Mouse (Mus musculus): ENCODE measurements at regions not wholly inside any gene's neighbourhood (a gene's known extent, or its start where the extent isn't known, plus 50 kb on each side); places are given as distances from the start of the nearest gene placed in this dataset.

DNA sequence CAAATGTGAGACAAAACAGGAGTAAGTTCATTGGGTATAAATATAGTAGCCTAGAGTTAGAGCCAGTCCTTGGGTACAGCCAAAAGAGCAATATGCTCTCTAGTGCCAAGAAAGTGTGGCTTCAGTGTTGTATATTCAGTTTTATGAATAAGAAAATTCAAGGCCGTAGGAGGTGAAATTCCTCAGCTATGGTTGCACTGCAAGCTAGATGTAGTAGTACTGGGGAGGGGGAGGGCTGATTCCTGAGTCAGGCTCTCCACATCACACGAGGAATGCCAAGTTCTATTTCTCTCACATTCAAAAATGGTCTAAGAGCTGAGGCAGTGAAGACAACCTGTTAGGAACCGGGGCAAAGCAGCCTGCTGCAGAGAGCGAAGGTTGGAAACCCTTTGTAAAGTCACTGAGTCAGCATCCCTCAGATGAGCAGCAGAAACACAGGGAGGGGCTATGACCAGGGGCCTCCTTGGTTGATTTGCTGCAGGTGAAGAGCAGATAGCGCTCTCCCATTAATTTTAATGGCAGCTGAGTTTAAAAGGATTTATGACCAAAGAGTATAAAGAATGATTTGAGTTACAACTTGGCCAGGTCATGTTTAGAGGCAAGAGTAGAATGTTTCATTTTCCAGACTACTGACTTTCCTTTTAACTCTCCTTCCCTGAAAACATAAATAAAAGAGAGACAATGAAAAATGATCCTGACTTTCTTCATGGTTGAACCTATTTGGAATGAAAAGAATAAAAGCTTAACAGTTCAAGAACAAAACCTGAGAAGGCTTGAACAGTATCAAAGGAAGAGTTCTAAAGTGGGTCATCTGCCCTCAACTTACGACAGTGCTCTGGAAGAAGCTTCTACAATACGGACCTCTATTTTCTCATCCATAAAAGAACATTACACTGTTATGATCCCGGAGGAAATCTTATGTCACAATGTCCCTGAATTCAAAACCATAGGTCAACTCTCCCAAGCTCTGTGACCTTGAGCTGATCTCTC is 543.4 kb upstream of the Gm21961 start:
- DNase-seq (ENCODE audit: low spot score), result no peak
- no peak overlapping the region for H3K4me3 ChIP-seq (ENCODE audit: low read depth, low read length)
- ATAC-seq (replicated peaks; ENCODE audit: low FRiP score), result no peak
- H3K9ac ChIP-seq (ENCODE audit: low read length), result no peak overlapping the region
- no peaks in the 10 kb centered on the region for H3K27me3 ChIP-seq (ENCODE audit: control insufficient read depth, insufficient read depth, low read length)
- H3K9me3 ChIP-seq (ENCODE audit: control insufficient read depth, low read length), result no peaks in the 10 kb centered on the region
- no peak overlapping the region for H3K4me2 ChIP-seq (ENCODE audit: low read depth, low read length, severe bottlenecking)
- no peak overlapping the region for H3K27ac ChIP-seq (ENCODE audit: low read depth, low read length)
- 88% methylated on average over 8 of the region's 8 CpGs for WGBS
- no peaks in the 10 kb centered on the region for H3K4me1 ChIP-seq (replicated peaks; ENCODE audit: control insufficient read depth, insufficient read depth, low read length)
- no peaks in the 10 kb centered on the region for H3K36me3 ChIP-seq (ENCODE audit: control insufficient read depth, insufficient read depth, low read length)

DNA sequence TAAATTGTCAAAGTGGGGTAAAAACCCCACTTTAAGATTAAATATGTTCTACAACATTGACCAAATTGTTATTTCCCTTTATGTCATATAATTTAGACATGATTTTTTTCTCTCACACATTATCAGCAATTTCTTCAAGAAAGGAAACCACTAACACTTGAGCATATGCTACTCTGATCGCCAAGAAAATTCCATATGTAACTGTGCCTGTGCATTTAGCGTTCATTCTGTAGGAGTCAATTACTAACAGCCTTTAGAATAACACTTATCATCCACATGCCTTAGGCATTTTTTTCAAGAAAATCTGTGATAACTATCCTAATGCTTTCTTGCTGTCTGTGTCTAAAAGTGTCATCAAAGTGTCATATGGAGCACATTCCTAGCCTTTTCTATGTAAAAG is 534.3 kb upstream of the Gm21961 start:
- no peak overlapping the region for H3K27ac ChIP-seq (ENCODE audit: low read depth, low read length)
- no peaks in the 10 kb centered on the region for H3K4me1 ChIP-seq (replicated peaks; ENCODE audit: control insufficient read depth, insufficient read depth, low read length)
- H3K27me3 ChIP-seq (ENCODE audit: control insufficient read depth, insufficient read depth, low read length), result no peaks in the 10 kb centered on the region
- no peak overlapping the region for H3K4me3 ChIP-seq (ENCODE audit: low read depth, low read length)
- H3K9ac ChIP-seq (ENCODE audit: low read length), result no peak overlapping the region
- ATAC-seq (replicated peaks; ENCODE audit: low FRiP score) (no peak), DNase-seq (ENCODE audit: low spot score) (no peak)
- no peaks in the 10 kb centered on the region for H3K9me3 ChIP-seq (ENCODE audit: control insufficient read depth, low read length)
- WGBS, result 91% methylated on average over 2 of the region's 2 CpGs
- no peak overlapping the region for H3K4me2 ChIP-seq (ENCODE audit: low read depth, low read length, severe bottlenecking)
- no peaks in the 10 kb centered on the region for H3K36me3 ChIP-seq (ENCODE audit: control insufficient read depth, insufficient read depth, low read length)

DNA sequence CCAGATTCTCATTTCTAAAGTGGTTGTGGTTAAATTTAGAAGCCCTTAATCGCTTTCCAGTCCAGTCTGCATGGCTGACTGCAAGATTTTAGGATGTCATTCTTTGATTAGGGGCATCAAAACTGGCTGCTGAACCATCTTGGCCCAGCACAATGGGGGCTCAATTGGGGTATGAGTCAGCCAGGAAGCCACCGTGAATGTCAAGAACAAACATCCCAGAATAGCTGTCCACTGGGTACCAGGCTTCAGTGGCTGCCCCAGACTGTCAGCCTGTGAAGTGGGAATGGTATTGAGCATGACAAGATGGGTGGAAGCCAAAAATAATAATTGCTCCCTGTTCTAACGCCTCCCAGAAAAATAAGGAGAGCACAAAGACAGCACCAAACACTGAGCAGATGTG is 520.9 kb upstream of the Gm21961 start:
- Histone ChIP-seq H3K36me3 (ENCODE audit: control insufficient read depth, insufficient read depth, low read length) (no peaks in the 10 kb centered on the region), H3K9ac (ENCODE audit: low read length) (no peak overlapping the region), H3K4me1 (replicated peaks; ENCODE audit: control insufficient read depth, insufficient read depth, low read length) (no peaks in the 10 kb centered on the region), H3K4me2 (ENCODE audit: low read depth, low read length, severe bottlenecking) (no peak overlapping the region), H3K27me3 (ENCODE audit: control insufficient read depth, insufficient read depth, low read length) (no peaks in the 10 kb centered on the region), H3K9me3 (ENCODE audit: control insufficient read depth, low read length) (no peaks in the 10 kb centered on the region), H3K27ac (ENCODE audit: low read depth, low read length) (no peak overlapping the region), H3K4me3 (ENCODE audit: low read depth, low read length) (no peak overlapping the region)
- WGBS, result 81% methylated on average over 3 of the region's 3 CpGs
- DNase-seq (ENCODE audit: low spot score) (no peak), ATAC-seq (replicated peaks; ENCODE audit: low FRiP score) (no peak)

DNA sequence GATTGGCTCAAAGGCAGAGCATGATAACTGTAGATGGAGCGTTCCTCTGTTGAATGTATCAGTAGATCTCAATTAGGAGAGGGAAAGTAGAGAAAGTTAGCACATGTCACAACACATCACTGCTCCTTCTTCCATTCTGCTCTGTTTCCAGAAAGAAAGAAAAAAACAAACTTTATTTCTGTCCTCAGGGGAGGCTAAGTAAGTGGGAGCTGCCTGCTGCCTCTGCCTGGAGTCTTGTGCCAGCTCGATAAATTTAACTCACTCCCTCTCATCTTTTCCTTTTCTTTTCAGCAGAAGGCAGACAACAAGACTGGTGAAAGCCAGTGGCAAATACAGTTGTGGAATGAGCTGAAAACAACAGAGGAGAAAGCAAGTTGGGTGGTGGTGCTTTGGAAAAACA is 517.5 kb upstream of the Gm21961 start:
- Histone ChIP-seq H3K4me3 (ENCODE audit: low read depth, low read length) (no peak overlapping the region), H3K9ac (ENCODE audit: low read length) (no peak overlapping the region), H3K4me2 (ENCODE audit: low read depth, low read length, severe bottlenecking) (no peak overlapping the region), H3K27ac (ENCODE audit: low read depth, low read length) (no peak overlapping the region), H3K36me3 (ENCODE audit: control insufficient read depth, insufficient read depth, low read length) (no peaks in the 10 kb centered on the region), H3K4me1 (replicated peaks; ENCODE audit: control insufficient read depth, insufficient read depth, low read length) (no peaks in the 10 kb centered on the region), H3K27me3 (ENCODE audit: control insufficient read depth, insufficient read depth, low read length) (no peaks in the 10 kb centered on the region), H3K9me3 (ENCODE audit: control insufficient read depth, low read length) (no peaks in the 10 kb centered on the region)
- WGBS, result 95% methylated on average over 2 of the region's 2 CpGs
- DNase-seq (ENCODE audit: low spot score) (no peak), ATAC-seq (replicated peaks; ENCODE audit: low FRiP score) (no peak)

DNA sequence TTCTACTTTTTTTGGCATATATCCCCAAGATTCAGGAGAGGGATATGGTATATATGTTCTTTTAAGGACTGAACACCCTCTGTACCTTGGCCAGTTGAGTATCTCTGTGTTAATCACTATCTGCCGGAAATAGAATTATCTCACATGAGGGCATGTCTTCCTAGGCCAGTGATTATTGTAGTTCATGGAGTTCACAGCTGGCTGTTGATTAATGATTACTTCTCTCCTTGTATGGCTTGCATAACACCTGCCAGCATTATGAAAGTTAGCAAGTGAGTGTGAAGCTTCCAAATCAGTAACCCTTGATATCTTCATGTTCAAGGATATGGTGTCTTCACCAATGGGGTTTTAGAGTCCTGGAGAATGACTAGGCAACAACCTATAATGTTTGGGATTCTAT is 488.0 kb upstream of the Gm21961 start:
- no peak overlapping the region for H3K4me3 ChIP-seq (ENCODE audit: low read depth, low read length)
- H3K9me3 ChIP-seq (ENCODE audit: control insufficient read depth, low read length), result no peaks in the 10 kb centered on the region
- WGBS, result 90% methylated on average over 1 of the region's 1 CpGs
- no peaks in the 10 kb centered on the region for H3K4me1 ChIP-seq (replicated peaks; ENCODE audit: control insufficient read depth, insufficient read depth, low read length)
- no peak for ATAC-seq (replicated peaks; ENCODE audit: low FRiP score)
- H3K27me3 ChIP-seq (ENCODE audit: control insufficient read depth, insufficient read depth, low read length), result no peaks in the 10 kb centered on the region
- H3K9ac ChIP-seq (ENCODE audit: low read length), result no peak overlapping the region
- H3K27ac ChIP-seq (ENCODE audit: low read depth, low read length), result no peak overlapping the region
- no peaks in the 10 kb centered on the region for H3K36me3 ChIP-seq (ENCODE audit: control insufficient read depth, insufficient read depth, low read length)
- DNase-seq (ENCODE audit: low spot score), result no peak
- no peak overlapping the region for H3K4me2 ChIP-seq (ENCODE audit: low read depth, low read length, severe bottlenecking)

DNA sequence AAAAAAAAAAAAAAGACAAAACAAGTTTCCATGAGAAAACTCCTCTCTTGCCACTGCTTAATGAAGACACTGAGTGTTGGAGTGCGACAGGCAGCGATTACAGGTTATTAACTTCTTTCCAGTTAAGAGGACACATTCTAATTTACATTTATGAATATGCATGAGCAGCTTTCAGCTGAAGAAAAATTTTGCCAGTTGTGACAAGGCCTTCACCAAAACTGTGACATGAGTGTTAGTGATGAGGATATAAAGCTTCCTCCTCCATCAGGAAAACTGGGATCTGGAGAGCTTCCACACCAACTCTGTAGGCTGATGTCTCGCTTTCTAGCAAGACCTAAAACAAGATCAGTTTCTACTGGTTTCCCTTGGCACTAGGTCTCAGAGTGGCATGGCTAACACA is 464.2 kb upstream of the Gm21961 start:
- Histone ChIP-seq H3K9ac (ENCODE audit: low read length) (no peak overlapping the region), H3K4me2 (ENCODE audit: low read depth, low read length, severe bottlenecking) (no peak overlapping the region), H3K27ac (ENCODE audit: low read depth, low read length) (no peak overlapping the region), H3K27me3 (ENCODE audit: control insufficient read depth, insufficient read depth, low read length) (no peaks in the 10 kb centered on the region), H3K9me3 (ENCODE audit: control insufficient read depth, low read length) (no peaks in the 10 kb centered on the region), H3K4me3 (ENCODE audit: low read depth, low read length) (no peak overlapping the region), H3K4me1 (replicated peaks; ENCODE audit: control insufficient read depth, insufficient read depth, low read length) (no peaks in the 10 kb centered on the region), H3K36me3 (ENCODE audit: control insufficient read depth, insufficient read depth, low read length) (no peaks in the 10 kb centered on the region)
- DNase-seq (ENCODE audit: low spot score), result no peak
- WGBS, result 75% methylated on average over 3 of the region's 3 CpGs
- ATAC-seq (replicated peaks; ENCODE audit: low FRiP score), result no peak

DNA sequence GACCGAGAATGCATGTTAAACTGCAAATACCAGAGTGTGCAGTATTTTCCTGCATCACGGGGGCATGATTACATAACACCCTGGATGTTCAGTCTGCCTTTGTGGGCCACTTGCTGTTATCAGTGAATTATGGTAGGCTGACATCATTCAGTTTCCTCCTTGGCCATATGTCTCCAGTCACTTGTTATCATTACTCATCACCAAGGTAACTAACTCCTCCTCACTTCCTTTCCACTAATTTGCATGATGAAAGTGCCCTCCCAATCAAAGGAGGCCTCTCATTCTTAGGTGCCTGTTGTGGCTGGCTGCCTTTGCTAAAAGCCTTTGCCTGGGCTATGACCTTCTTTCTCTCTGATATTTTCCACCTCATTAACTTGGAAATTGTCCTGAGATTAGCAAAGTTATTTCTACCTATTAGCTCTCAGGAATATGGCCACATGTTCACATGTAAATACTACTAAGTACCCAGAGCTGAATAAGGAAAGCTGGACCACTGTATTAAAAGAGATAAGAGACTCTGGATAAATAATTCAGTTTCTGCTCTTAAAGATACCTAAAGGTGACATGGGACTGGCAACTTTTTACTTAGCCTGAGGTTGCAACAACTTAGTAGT is 440.6 kb upstream of the Gm21961 start:
- Histone ChIP-seq H3K4me1 (replicated peaks; ENCODE audit: control insufficient read depth, insufficient read depth, low read length) (no peaks in the 10 kb centered on the region), H3K27ac (ENCODE audit: low read depth, low read length) (no peak overlapping the region), H3K36me3 (ENCODE audit: control insufficient read depth, insufficient read depth, low read length) (no peaks in the 10 kb centered on the region), H3K4me2 (ENCODE audit: low read depth, low read length, severe bottlenecking) (no peak overlapping the region), H3K9ac (ENCODE audit: low read length) (no peak overlapping the region), H3K27me3 (ENCODE audit: control insufficient read depth, insufficient read depth, low read length) (no peaks in the 10 kb centered on the region), H3K4me3 (ENCODE audit: low read depth, low read length) (no peak overlapping the region), H3K9me3 (ENCODE audit: control insufficient read depth, low read length) (no peaks in the 10 kb centered on the region)
- WGBS, result 59% methylated on average over 2 of the region's 2 CpGs
- peak; percentile 46; the same call in 1 of the 2 replicates for ATAC-seq (replicated peaks; ENCODE audit: low FRiP score)
- no peak for DNase-seq (ENCODE audit: low spot score)

DNA sequence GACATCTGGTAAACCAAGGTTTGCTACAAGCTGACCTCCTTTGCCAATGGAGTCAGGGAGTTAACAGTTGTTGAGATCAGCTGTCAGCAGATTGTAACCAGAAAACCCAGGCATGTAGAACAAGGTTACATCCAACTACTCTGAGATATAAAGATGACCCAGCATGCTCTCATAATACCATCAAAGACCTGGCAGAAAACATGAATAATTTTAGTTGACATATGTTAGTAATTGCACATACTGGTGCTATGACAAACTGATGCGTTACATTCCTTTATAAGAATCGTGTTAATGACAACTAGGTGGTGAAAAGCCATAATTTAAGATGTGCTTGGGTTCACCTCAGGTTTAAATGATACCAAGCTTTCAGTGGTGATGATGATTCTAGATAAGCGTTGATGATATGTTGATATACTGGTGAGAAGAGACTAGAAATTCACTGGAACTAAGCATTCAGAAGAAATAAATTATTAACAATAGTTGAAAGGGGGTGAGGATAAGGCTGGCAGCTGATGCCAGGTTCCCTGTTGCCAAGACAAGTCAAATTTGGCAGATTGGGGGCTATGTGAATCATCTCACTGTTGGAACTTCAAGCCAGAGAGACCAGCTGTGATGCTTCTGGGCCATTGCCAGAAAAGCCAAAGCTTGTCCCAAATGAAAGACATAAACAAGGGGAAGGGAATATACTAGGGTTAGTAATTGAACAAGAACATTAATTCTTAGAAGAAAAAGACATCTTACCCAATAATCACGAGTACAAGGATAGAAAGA is 437.7 kb upstream of the Gm21961 start:
- Histone ChIP-seq H3K4me2 (ENCODE audit: low read depth, low read length, severe bottlenecking) (no peak overlapping the region), H3K27ac (ENCODE audit: low read depth, low read length) (no peak overlapping the region), H3K4me3 (ENCODE audit: low read depth, low read length) (no peak overlapping the region), H3K9me3 (ENCODE audit: control insufficient read depth, low read length) (no peaks in the 10 kb centered on the region), H3K9ac (ENCODE audit: low read length) (no peak overlapping the region), H3K27me3 (ENCODE audit: control insufficient read depth, insufficient read depth, low read length) (no peaks in the 10 kb centered on the region), H3K4me1 (replicated peaks; ENCODE audit: control insufficient read depth, insufficient read depth, low read length) (no peaks in the 10 kb centered on the region), H3K36me3 (ENCODE audit: control insufficient read depth, insufficient read depth, low read length) (no peaks in the 10 kb centered on the region)
- ATAC-seq (replicated peaks; ENCODE audit: low FRiP score), result no peak
- WGBS, result 85% methylated on average over 4 of the region's 4 CpGs
- no peak for DNase-seq (ENCODE audit: low spot score)
